Mouse (Mus musculus): ENCODE measurements around the gene Vmn1r100.
"Not testable (repeated sequence)": the region's sequence is repeated elsewhere in the genome, so short reads cannot be mapped to it uniquely, and the experiment has no call there.

Gene Vmn1r100

GRCm38 (mm10) chr7:20417642-20418041, at the start of gene Vmn1r100:
TSS of gene Vmn1r100 (plus strand) at chr7:20417942.
- DNase-seq (ENCODE audit: low read depth, low spot score) = not testable (repeated sequence)

GRCm38 (mm10) chr7:20375310-20375709, 42.4 kb upstream of the Vmn1r100 start, which contains the start of gene Gm5728:
TSS of gene Gm5728 (minus strand) at chr7:20375410.
- DNase-seq (ENCODE audit: low read depth, low spot score) = not testable (repeated sequence)

- DNase-seq (ENCODE audit: low read depth, low spot score) = not testable (repeated sequence)
These were observed 24.8 kb downstream of the Vmn1r100 start, which contains the start of gene Vmn1r101 for GRCm38 (mm10) chr7:20442493-20442892. TSS of gene Vmn1r101 (minus strand) at chr7:20442593.

All from forelimb bud, embryonic 11.5 days (tissue).